Mouse (Mus musculus) left cerebral cortex, postnatal 36 days (tissue): Measurements from ENCODE around the gene B3gnt5. TPM values are rescaled to one million over a fixed set of nuclear protein-coding genes. Genes with fewer than 3 reads are reported as not detected.
"Not testable (repeated sequence)": the region's sequence is repeated elsewhere in the genome, so short reads cannot be mapped to it uniquely, and the experiment has no call there.

Experiments used
- DNase-seq, 2 experiments: peaks; one replicate each; pipeline ENCODE4 v3.0.0; 2021 to 2022; ENCODE audit warnings: low spot score in 2 of 2, mixed read lengths in 1 of 2
- intact Hi-C: fragments of 180-260 bp; cut with DNase I; formaldehyde crosslinking; loops from one replicate; pipeline ENCODE4 v1.15.1; 2025
- total RNA-seq, 2 experiments: library from RNA; stranded (reverse); gene quantifications; 2 replicates each; pipeline ENCODE4 v1.2.3; 2021

Gene B3gnt5
- total RNA-seq = 1 to 10 TPM in 1 of 2 experiments, under 1 TPM in 1; 0.63 to 1.0 TPM

- DNase-seq = no peak
- intact Hi-C loops = no loop called here
Measured at GRCm38 (mm10) chr16:19760074-19760473, at the start of gene B3gnt5. TSS of gene B3gnt5 (plus strand) at chr16:19760208.

GRCm38 (mm10) chr16:19720959-19721358, 39.0 kb upstream of the B3gnt5 start:
- intact Hi-C loops = no loop called here
- DNase-seq = no peak

GRCm38 (mm10) chr16:19724139-19724538, 35.9 kb upstream of the B3gnt5 start:
- DNase-seq, intact Hi-C loops: not testable (repeated sequence)

DNA sequence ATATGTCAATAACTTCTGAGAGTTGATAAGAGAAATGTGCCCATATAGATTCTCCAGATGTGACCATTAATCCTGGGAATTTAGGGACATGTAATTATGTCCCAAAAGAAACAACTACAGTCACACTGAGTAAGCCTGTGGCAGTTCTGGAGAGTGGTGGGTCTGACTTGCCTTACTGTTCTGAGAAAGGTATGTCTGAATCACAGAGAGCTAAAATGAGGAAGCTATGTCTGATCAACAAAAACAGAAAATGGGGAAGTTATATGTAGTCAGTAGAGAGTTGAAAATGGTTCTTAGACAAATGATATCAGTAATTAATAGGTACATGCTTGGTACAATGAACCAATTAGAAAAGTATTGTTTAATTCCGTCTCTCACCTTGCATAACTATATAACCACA, 27.1 kb upstream of the B3gnt5 start:
- no peak for DNase-seq
- intact Hi-C loops = no loop called here

DNA sequence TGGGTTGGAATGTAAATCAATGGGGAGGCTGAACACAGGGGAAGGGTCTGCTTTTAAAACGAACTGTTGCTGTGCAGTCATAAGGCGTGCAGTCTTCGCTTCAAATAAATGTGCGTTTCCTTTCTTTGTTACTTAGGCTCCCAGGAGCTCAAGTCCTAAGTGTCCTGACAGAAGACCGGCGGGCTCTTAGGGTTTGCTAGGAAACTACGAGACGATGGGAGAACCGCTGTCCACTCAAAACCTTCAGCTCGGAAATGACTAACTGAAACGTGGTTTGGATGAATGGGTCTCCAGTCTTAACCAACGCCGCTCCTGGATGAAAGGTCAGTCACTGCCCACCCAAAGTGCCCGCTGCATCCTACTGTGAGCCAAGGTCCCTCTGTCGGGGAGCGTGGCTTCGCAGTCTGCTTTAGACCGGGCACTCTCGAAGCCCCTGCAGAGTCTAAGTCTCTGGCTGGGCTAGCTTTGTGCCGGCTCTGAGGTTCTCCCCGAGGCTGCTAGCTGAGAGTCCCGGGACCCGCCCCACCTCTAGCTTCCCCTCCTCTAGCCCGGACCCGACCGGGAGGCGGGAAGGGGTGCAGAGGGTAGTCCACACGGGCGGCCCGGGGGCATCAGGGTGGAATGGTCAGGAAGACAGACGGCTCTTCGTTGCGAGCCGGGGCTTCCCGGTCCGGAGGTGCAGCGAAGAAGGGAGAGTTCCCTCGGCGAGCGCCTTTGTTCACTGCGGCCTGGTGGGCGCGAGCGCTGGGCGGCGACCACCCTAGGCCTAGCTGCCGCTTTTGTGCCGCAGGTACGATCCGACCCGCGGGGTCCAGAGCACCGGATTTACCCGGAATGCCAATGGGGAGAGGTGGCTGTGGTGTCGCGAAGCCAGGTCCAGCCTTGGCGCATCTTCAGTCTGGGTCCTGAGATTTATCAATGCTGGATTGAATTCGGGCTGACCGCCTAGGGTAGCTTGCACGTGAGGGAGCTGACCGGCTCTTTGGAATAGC, 793 bp downstream of the B3gnt5 start:
- intact Hi-C loops = no loop called here
- peak in 1 of 2 experiments; percentile 4 for DNase-seq

DNA sequence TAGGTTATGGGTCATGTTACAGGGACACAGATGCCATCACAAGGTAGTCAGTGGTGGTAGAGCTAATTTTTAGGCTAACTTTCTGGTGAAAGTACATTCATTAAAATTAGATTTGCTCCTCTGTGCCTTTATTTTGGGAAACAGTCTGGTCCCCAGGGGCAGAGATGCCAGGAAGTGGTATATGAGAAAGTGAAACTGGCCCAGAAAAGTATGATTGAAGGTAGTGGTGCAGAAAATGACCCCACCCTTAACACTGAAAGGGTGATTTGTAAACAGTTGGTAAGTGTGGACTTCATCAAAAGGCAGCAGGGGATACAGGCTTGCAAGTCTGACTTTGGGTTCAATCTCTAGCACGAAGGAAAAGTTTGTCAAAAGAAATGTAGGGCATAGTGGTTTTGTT, 1.7 kb downstream of the B3gnt5 start:
- no peak for DNase-seq
- intact Hi-C loops = no loop called here

DNA sequence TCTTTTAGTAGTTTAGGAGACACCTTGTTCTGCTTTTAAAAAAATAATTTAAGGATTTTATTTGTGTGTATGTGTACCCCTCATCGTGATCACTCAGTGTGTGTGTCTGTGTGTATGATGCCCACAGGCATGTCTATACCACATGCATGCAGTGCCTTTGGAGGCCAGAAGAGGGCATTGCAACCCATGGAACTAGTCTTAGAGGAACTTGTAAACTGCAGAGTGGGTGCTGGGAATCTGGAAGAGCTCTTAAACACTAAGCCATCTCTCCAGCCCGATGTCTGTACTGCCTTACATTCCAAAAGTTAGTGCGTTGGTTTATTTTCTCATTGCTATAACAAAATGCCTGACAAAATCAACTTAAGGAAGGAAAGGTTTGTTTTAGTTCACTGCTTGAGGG, 6.1 kb downstream of the B3gnt5 start:
- intact Hi-C loops = no loop called here
- DNase-seq = no peak

DNA sequence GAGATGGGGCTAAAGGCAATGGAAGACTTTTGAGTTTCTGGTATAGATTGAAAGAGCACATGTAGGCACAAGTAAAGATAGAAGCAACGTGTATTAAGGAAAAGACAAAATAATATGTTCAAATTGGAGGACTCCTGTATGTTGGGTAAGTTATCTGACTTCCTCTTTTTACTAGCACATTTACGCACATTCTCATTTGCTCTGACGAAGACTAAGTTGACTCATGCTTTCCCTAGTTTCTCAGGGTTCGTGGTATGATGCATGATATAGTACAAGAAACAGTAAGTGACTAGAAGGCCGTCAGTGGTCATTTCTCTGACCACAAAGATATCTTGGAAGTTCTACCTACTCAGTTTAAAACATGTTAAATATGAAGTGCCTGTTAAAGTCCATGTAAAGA, 8.0 kb downstream of the B3gnt5 start:
- intact Hi-C loops = no loop called here

DNA sequence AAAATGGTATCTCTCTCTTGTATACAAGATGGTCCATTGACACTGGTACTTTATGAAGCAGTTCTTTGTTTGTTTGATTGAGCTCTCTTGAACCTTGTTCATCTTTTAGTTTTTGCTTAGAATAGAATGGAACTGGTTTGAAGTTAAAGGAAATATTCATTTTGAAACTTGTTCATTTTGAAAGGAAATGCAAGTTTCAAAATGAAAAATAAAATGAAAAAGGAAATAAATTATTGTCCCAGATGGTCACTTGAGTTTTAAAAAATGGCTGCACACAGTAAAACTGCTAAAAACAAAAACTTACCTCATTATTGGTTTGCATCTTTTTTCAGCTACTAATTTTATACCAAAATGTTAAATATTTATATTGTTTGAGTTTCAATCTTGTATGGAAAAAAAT, 12.0 kb downstream of the B3gnt5 start:
- DNase-seq = no peak
- intact Hi-C loops = no loop called here

More for the DNA sequence above, 8.0 kb downstream of the B3gnt5 start:
- DNase-seq = no peak

- intact Hi-C loops = no loop called here
- DNase-seq = no peak
Measured at GRCm38 (mm10) chr16:19786386-19787090, 26.5 kb downstream of the B3gnt5 start.

GRCm38 (mm10) chr16:19789914-19790313, 29.9 kb downstream of the B3gnt5 start:
- intact Hi-C loops = no loop called here
- DNase-seq = no peak

DNA sequence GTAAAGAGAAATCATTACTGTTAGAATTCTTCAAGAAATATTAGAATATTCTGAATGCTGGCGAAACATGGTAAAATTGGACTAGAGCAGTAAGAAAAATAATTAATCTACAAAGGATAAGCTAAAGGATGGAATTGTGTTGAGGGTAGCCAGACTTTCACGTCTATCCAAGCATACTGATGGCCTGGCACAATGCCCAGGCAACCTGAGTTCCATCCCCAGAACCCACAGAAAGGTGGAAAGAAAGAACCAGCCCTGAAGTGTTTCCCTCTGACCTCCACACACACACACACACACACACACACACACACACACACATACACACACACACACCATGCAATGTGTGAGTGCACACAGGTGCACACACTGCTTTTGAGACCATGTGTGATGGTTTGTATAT, 58.8 kb downstream of the B3gnt5 start:
- DNase-seq = no peak
- intact Hi-C loops = no loop called here

Other genes with a start within 250 kb of the B3gnt5 start
- not detected for gene Olfr167, start 237.9 kb upstream of the B3gnt5 start, total RNA-seq
- gene Olfr168, start 224.7 kb upstream of the B3gnt5 start, total RNA-seq = not detected
- not detected for gene Olfr169, start 188.4 kb upstream of the B3gnt5 start, total RNA-seq
- not detected for gene Olfr170, start 148.3 kb upstream of the B3gnt5 start, total RNA-seq
- gene Olfr171, start 130.3 kb upstream of the B3gnt5 start, total RNA-seq = not detected
- under 1 TPM; 0.15 to 0.16 TPM for gene Lamp3, start 53.8 kb upstream of the B3gnt5 start, total RNA-seq
- gene Klhl6, start 222.8 kb downstream of the B3gnt5 start, total RNA-seq = 1 to 10 TPM; 1.1 to 2.0 TPM